Mouse (Mus musculus): Measurements from ENCODE around the gene Rtbdn. TPM values are rescaled to one million over a fixed set of nuclear protein-coding genes. Genes with fewer than 3 reads are reported as not detected.

Gene Rtbdn
- total RNA-seq, 1 experiment: 0.13 TPM

DNA sequence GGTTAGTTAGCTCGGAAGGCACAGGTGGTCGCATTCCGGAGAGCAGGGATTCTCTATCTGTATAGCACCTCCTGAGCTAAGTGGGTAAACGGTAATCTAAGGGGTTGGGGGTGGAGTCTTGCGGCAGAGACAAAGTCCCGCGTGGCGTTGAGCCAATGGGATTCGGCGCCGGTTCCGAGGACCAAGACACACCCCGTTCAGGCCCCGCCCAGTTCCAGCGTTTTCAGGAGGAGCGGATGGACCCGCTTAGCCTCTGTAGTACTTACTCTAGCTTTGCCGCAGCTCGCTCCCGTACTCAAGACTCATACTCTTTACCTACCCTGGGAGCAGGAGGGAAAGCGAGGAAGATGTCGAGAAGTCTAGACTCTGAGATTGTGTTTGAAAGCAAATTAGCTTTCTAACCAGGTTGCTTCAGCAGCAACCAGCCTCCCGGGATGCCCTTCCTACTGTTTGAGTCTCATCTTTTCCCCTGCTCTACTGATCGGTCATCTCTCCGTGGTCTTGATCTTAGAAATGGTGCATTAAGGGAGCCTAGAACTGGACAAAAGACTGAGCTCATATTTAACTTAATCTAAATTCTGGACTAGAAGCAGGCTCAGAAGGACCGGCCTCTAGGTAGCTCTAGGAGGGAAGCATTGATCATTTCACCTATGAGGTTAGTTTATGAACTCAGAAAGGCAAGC is 2.2 kb upstream of the Rtbdn start:
- Histone ChIP-seq H3K36me3 (ENCODE audit: control insufficient read depth, insufficient read depth, low read length, poor library complexity, severe bottlenecking) (no peaks in the 10 kb centered on the region), H3K4me1 (ENCODE audit: control insufficient read depth in 2 of 2, insufficient read depth in 2 of 2, low read length in 2 of 2, poor library complexity in 1 of 2) (peaks cover 2 to 5% of the 10 kb centered on the region in 2 experiments; a peak in 1 of 4 replicates), H3K9me3 (ENCODE audit: control insufficient read depth, insufficient read depth, low read depth, low read length) (no peaks in the 10 kb centered on the region), H3K27ac (ENCODE audit: insufficient read depth, low read depth, low read length, poor library complexity, severe bottlenecking) (no peak overlapping the region), H3K4me3 (ENCODE audit: insufficient read depth in 1 of 2, low read depth in 1 of 2, low read length in 2 of 2, poor library complexity in 1 of 2, severe bottlenecking in 1 of 2) (peak overlapping the region in 1 of 2 experiments; percentile 72; a peak in 3 of 4 replicates), H3K9ac (ENCODE audit: insufficient read depth, low read depth, low read length, poor library complexity, severe bottlenecking) (no peak overlapping the region)
- DNase-seq (ENCODE audit: low read depth, low spot score): peak; percentile 81
- in situ Hi-C loops (cut with MboI; ENCODE audit: low sequenced_read_pairs in 2 of 2, unreplicated experiment in 2 of 2): no loop called here
- TF ChIP-seq ZC3H11A (IDR thresholded peaks at IDR 0.05; ENCODE audit: borderline replicate concordance, low read depth, low read length) (no peak), CHD2 (IDR thresholded peaks at IDR 0.05; ENCODE audit: low read depth, low read length) (no peak), ZNF384 (IDR thresholded peaks at IDR 0.05; ENCODE audit: low read depth, low read length) (no peak), MAFK (IDR thresholded peaks at IDR 0.05; ENCODE audit: insufficient read depth, low read depth, low read length) (no peak), HCFC1 (IDR thresholded peaks at IDR 0.05; ENCODE audit: borderline replicate concordance, insufficient read depth, low read length) (no peak)

- Histone ChIP-seq H3K4me3 (ENCODE audit: insufficient read depth in 1 of 2, low read depth in 1 of 2, low read length in 2 of 2, poor library complexity in 1 of 2, severe bottlenecking in 1 of 2) (peak overlapping the region; percentile 72 to 93), H3K27ac (ENCODE audit: insufficient read depth, low read depth, low read length, poor library complexity, severe bottlenecking) (no peak overlapping the region), H3K4me1 (ENCODE audit: control insufficient read depth in 2 of 2, insufficient read depth in 2 of 2, low read length in 2 of 2, poor library complexity in 1 of 2) (peaks cover 2 to 5% of the 10 kb centered on the region in 2 experiments; a peak in 1 of 4 replicates), H3K9ac (ENCODE audit: insufficient read depth, low read depth, low read length, poor library complexity, severe bottlenecking) (no peak overlapping the region), H3K36me3 (ENCODE audit: control insufficient read depth, insufficient read depth, low read length, poor library complexity, severe bottlenecking) (no peaks in the 10 kb centered on the region), H3K9me3 (ENCODE audit: control insufficient read depth, insufficient read depth, low read depth, low read length) (no peaks in the 10 kb centered on the region)
- TF ChIP-seq ZC3H11A (IDR thresholded peaks at IDR 0.05; ENCODE audit: borderline replicate concordance, low read depth, low read length): no peak
- no peak for TF ChIP-seq HCFC1 (IDR thresholded peaks at IDR 0.05; ENCODE audit: borderline replicate concordance, insufficient read depth, low read length)
- no peak for TF ChIP-seq ZNF384 (IDR thresholded peaks at IDR 0.05; ENCODE audit: low read depth, low read length)
- no peak for TF ChIP-seq MAFK (IDR thresholded peaks at IDR 0.05; ENCODE audit: insufficient read depth, low read depth, low read length)
- no peak for TF ChIP-seq CHD2 (IDR thresholded peaks at IDR 0.05; ENCODE audit: low read depth, low read length)
- in situ Hi-C loops (cut with MboI; ENCODE audit: low sequenced_read_pairs in 2 of 2, unreplicated experiment in 2 of 2): no loop called here
- DNase-seq (ENCODE audit: low read depth, low spot score): no peak
Observed at GRCm38 (mm10) chr8:84945235-84945632, 1.6 kb upstream of the Rtbdn start.

GRCm38 (mm10) chr8:84945633-84946527 is 911 bp upstream of the Rtbdn start:
- Histone ChIP-seq H3K9ac (ENCODE audit: insufficient read depth, low read depth, low read length, poor library complexity, severe bottlenecking) (peak overlapping the region; percentile 40; the same call in 1 of the 2 replicates), H3K36me3 (ENCODE audit: control insufficient read depth, insufficient read depth, low read length, poor library complexity, severe bottlenecking) (no peaks in the 10 kb centered on the region), H3K4me1 (ENCODE audit: control insufficient read depth in 2 of 2, insufficient read depth in 2 of 2, low read length in 2 of 2, poor library complexity in 1 of 2) (peaks cover 2 to 5% of the 10 kb centered on the region in 2 experiments; a peak in 1 of 4 replicates), H3K27ac (ENCODE audit: insufficient read depth, low read depth, low read length, poor library complexity, severe bottlenecking) (peak overlapping the region; percentile 36; the same call in 1 of the 2 replicates), H3K4me3 (ENCODE audit: insufficient read depth in 1 of 2, low read depth in 1 of 2, low read length in 2 of 2, poor library complexity in 1 of 2, severe bottlenecking in 1 of 2) (peak overlapping the region; percentile 72 to 93), H3K9me3 (ENCODE audit: control insufficient read depth, insufficient read depth, low read depth, low read length) (no peaks in the 10 kb centered on the region)
- in situ Hi-C loops (cut with MboI; ENCODE audit: low sequenced_read_pairs in 2 of 2, unreplicated experiment in 2 of 2): no loop called here
- no peak for DNase-seq (ENCODE audit: low read depth, low spot score)
- TF ChIP-seq CHD2 (IDR thresholded peaks at IDR 0.05; ENCODE audit: low read depth, low read length) (no peak), HCFC1 (IDR thresholded peaks at IDR 0.05; ENCODE audit: borderline replicate concordance, insufficient read depth, low read length) (no peak), ZC3H11A (IDR thresholded peaks at IDR 0.05; ENCODE audit: borderline replicate concordance, low read depth, low read length) (no peak), ZNF384 (IDR thresholded peaks at IDR 0.05; ENCODE audit: low read depth, low read length) (no peak), MAFK (IDR thresholded peaks at IDR 0.05; ENCODE audit: insufficient read depth, low read depth, low read length) (no peak)

DNA sequence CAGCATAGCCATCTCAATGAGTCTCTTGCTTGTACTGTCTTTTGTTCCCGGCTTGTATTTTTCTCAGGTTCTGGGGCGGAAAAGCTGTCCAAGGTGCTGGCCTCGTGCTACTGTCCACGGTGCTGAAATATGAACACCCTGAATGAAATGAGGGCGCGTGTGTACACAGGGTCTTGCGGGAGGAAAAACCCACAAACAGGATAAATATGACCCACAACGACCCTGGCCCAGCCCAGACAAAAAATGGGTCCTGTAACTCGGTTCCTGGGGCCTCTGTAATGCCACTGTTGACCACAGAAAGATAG is 402 bp downstream of the Rtbdn start:
- Histone ChIP-seq H3K27ac (ENCODE audit: insufficient read depth, low read depth, low read length, poor library complexity, severe bottlenecking) (no peak overlapping the region), H3K4me1 (ENCODE audit: control insufficient read depth in 2 of 2, insufficient read depth in 2 of 2, low read length in 2 of 2, poor library complexity in 1 of 2) (peaks cover 2 to 5% of the 10 kb centered on the region in 2 experiments; a peak in 1 of 4 replicates), H3K9me3 (ENCODE audit: control insufficient read depth, insufficient read depth, low read depth, low read length) (no peaks in the 10 kb centered on the region), H3K4me3 (ENCODE audit: insufficient read depth in 1 of 2, low read depth in 1 of 2, low read length in 2 of 2, poor library complexity in 1 of 2, severe bottlenecking in 1 of 2) (no peak overlapping the region), H3K36me3 (ENCODE audit: control insufficient read depth, insufficient read depth, low read length, poor library complexity, severe bottlenecking) (no peaks in the 10 kb centered on the region), H3K9ac (ENCODE audit: insufficient read depth, low read depth, low read length, poor library complexity, severe bottlenecking) (no peak overlapping the region)
- in situ Hi-C loops (cut with MboI; ENCODE audit: low sequenced_read_pairs in 2 of 2, unreplicated experiment in 2 of 2): no loop called here
- no peak for TF ChIP-seq ZC3H11A (IDR thresholded peaks at IDR 0.05; ENCODE audit: borderline replicate concordance, low read depth, low read length)
- no peak for TF ChIP-seq CHD2 (IDR thresholded peaks at IDR 0.05; ENCODE audit: low read depth, low read length)
- no peak for TF ChIP-seq MAFK (IDR thresholded peaks at IDR 0.05; ENCODE audit: insufficient read depth, low read depth, low read length)
- no peak for TF ChIP-seq HCFC1 (IDR thresholded peaks at IDR 0.05; ENCODE audit: borderline replicate concordance, insufficient read depth, low read length)
- no peak for TF ChIP-seq ZNF384 (IDR thresholded peaks at IDR 0.05; ENCODE audit: low read depth, low read length)
- no peak for DNase-seq (ENCODE audit: low read depth, low spot score)

Measured in ES-E14 (cell line).